Mouse (Mus musculus) MEL (cell line): ENCODE results near the gene Afap1l2.

Experiments
- CTCF ChIP-seq, 3 experiments: IDR thresholded peaks in 2 of 3; conservative IDR thresholded peaks in 1 of 3; 2 replicates each; pipeline ENCODE4 v1.5.1; 2011 to 2012; ENCODE audit warnings: low read length in 3 of 3, low read depth in 2 of 3, mild to moderate bottlenecking in 2 of 3, improper control_type of control experiment in 1 of 3, inconsistent platforms in 1 of 3, mixed read lengths in 1 of 3, moderate library complexity in 1 of 3; ENCODE audit not compliant: control insufficient read depth in 1 of 3, insufficient read depth in 1 of 3, poor library complexity in 1 of 3, severe bottlenecking in 1 of 3
- POLR2A ChIP-seq, 2 experiments: IDR thresholded peaks; 2 replicates each; pipeline ENCODE4 v1.6.1; 2011 to 2012; ENCODE audit warnings: low read length in 2 of 2, mild to moderate bottlenecking in 2 of 2, control low read depth in 1 of 2, improper control_type of control experiment in 1 of 2, low read depth in 1 of 2, moderate library complexity in 1 of 2; ENCODE audit not compliant: control insufficient read depth in 1 of 2, insufficient read depth in 1 of 2, poor library complexity in 1 of 2

GRCm38 (mm10) chr19:56983757-56984156, 24.3 kb downstream of the Afap1l2 start:
- TF ChIP-seq POLR2A (IDR thresholded peaks at IDR 0.05; ENCODE audit: control insufficient read depth in 1 of 2, insufficient read depth in 1 of 2, low read depth in 1 of 2, low read length in 2 of 2, poor library complexity in 1 of 2) (no peak), CTCF (IDR thresholded peaks at IDR 0.05 in 2 of 3, conservative IDR thresholded peaks at IDR 0.05 in 1 of 3; ENCODE audit: control insufficient read depth in 1 of 3, insufficient read depth in 1 of 3, low read depth in 2 of 3, low read length in 3 of 3, poor library complexity in 1 of 3, severe bottlenecking in 1 of 3) (no peak)
